Mouse (Mus musculus) myocyte (in vitro differentiated cells): ENCODE measurements around the gene Sebox. TPM values are rescaled to one million over a fixed set of nuclear protein-coding genes. Genes with fewer than 3 reads are reported as not detected.

ENCODE experiments used
- H3K27me3 ChIP-seq: one replicate; pipeline ENCODE4 v1.6.1; 2011; ENCODE audit not compliant: control insufficient read depth, insufficient read depth, insufficient read length
- H3K36me3 ChIP-seq: one replicate; pipeline ENCODE4 v1.6.1; 2011; ENCODE audit not compliant: control insufficient read depth, insufficient read depth
- H3K4me2 ChIP-seq: one replicate; pipeline ENCODE4 v1.6.1; 2011; ENCODE audit warnings: low read depth, control low read depth
- H3K4me3 ChIP-seq: one replicate; pipeline ENCODE4 v1.5.1; 2011; ENCODE audit warnings: mild to moderate bottlenecking, control low read depth, moderate library complexity
- H3K79me2 ChIP-seq: one replicate; pipeline ENCODE4 v1.6.1; 2011; ENCODE audit not compliant: control insufficient read depth, insufficient read depth
- H3ac ChIP-seq: one replicate; pipeline ENCODE4 v1.6.1; 2011; ENCODE audit not compliant: control insufficient read depth, insufficient read length
- CEBPB ChIP-seq: IDR thresholded peaks from 2 replicates; pipeline ENCODE4 v1.6.1; 2011; ENCODE audit warnings: mild to moderate bottlenecking, moderate library complexity; ENCODE audit not compliant: poor library complexity, insufficient read depth, severe bottlenecking
- E2F4 ChIP-seq: IDR thresholded peaks from one replicate; pipeline ENCODE4 v1.6.1; 2011; ENCODE audit warnings: mild to moderate bottlenecking, control low read depth, moderate library complexity; ENCODE audit not compliant: insufficient read depth
- MAX ChIP-seq: IDR thresholded peaks from one replicate; pipeline ENCODE4 v1.6.1; 2011; ENCODE audit warnings: low read depth, mild to moderate bottlenecking, control low read depth
- MYOD1 ChIP-seq, 3 experiments: IDR thresholded peaks; one replicate each; pipeline ENCODE4 v1.6.1; 2011; ENCODE audit warnings: control low read depth in 2 of 3, low read depth in 2 of 3, mild to moderate bottlenecking in 2 of 3, moderate library complexity in 1 of 3; ENCODE audit not compliant: insufficient read length in 2 of 3, control insufficient read depth in 1 of 3
- MYOG ChIP-seq, 3 experiments: IDR thresholded peaks; one replicate each; pipeline ENCODE4 v1.6.1; 2011; ENCODE audit warnings: control low read depth in 2 of 3, low read depth in 2 of 3, mild to moderate bottlenecking in 2 of 3; ENCODE audit not compliant: insufficient read length in 2 of 3, control insufficient read depth in 1 of 3, insufficient read depth in 1 of 3
- POLR2A ChIP-seq: IDR thresholded peaks from one replicate; pipeline ENCODE4 v1.6.1; 2011; ENCODE audit warnings: low read depth, mild to moderate bottlenecking, control low read depth, moderate library complexity; ENCODE audit not compliant: insufficient read length
- POLR2AphosphoS2 ChIP-seq: IDR thresholded peaks from one replicate; pipeline ENCODE4 v1.6.1; 2011; ENCODE audit warnings: low read depth, control low read depth; ENCODE audit not compliant: insufficient read length
- REST ChIP-seq: IDR thresholded peaks from one replicate; pipeline ENCODE4 v1.6.1; 2011; ENCODE audit warnings: mild to moderate bottlenecking, control low read depth, moderate library complexity; ENCODE audit not compliant: insufficient read depth, insufficient read length
- SRF ChIP-seq: IDR thresholded peaks from one replicate; pipeline ENCODE4 v1.6.1; 2011; ENCODE audit warnings: low read depth; ENCODE audit not compliant: control insufficient read depth, insufficient read length
- TCF12 ChIP-seq: IDR thresholded peaks from one replicate; pipeline ENCODE4 v1.6.1; 2011; ENCODE audit warnings: mild to moderate bottlenecking, control low read depth; ENCODE audit not compliant: poor library complexity, insufficient read depth, severe bottlenecking
- TCF3 ChIP-seq: IDR thresholded peaks from one replicate; pipeline ENCODE4 v1.6.1; 2011; ENCODE audit warnings: low read depth, control low read depth; ENCODE audit not compliant: insufficient read length
- USF1 ChIP-seq: IDR thresholded peaks from one replicate; pipeline ENCODE4 v1.6.1; 2011; ENCODE audit warnings: low read depth, mild to moderate bottlenecking, control low read depth, moderate library complexity
- polyA plus RNA-seq: library from polyadenylated mRNA; unstranded; fragments of >200 nt; fragmentation: generic; extraction: Trizol; gene quantifications from one replicate; pipeline ENCODE4 v1.2.1, GENCODE M21; 2012; ENCODE audit warnings: missing spikeins

The Sebox gene
- polyA plus RNA-seq, 1 experiment: not detected

- Histone ChIP-seq H3ac (peak overlapping the region; percentile 75), H3K79me2 (no peaks in the 10 kb centered on the region), H3K4me2 (peak overlapping the region; percentile 90), H3K36me3 (no peaks in the 10 kb centered on the region), H3K4me3 (peak overlapping the region; percentile 54), H3K27me3 (no peaks in the 10 kb centered on the region)
- no peak for TF ChIP-seq USF1
- no peak for TF ChIP-seq TCF12
- TF ChIP-seq TCF3: no peak
- TF ChIP-seq POLR2AphosphoS2: no peak
- no peak for TF ChIP-seq CEBPB
- TF ChIP-seq POLR2A: no peak
- no peak for TF ChIP-seq MAX
- no peak for TF ChIP-seq MYOG (IDR thresholded peaks at IDR 0.05; ENCODE audit: control insufficient read depth in 1 of 3, insufficient read depth in 1 of 3, insufficient read length in 2 of 3, low read depth in 2 of 3)
- no peak for TF ChIP-seq REST
- TF ChIP-seq E2F4: no peak
- no peak for TF ChIP-seq MYOD1 (IDR thresholded peaks at IDR 0.05; ENCODE audit: control insufficient read depth in 1 of 3, insufficient read length in 2 of 3, low read depth in 2 of 3)
- TF ChIP-seq SRF: no peak
Observed at GRCm38 (mm10) chr11:78466242-78466912, 36.9 kb upstream of the Sebox start.

- no peak overlapping the region for H3K4me3 ChIP-seq
- H3ac ChIP-seq: no peak overlapping the region
- H3K36me3 ChIP-seq: no peaks in the 10 kb centered on the region
- TF ChIP-seq POLR2AphosphoS2: no peak
- no peak for TF ChIP-seq MYOD1 (IDR thresholded peaks at IDR 0.05; ENCODE audit: control insufficient read depth in 1 of 3, insufficient read length in 2 of 3, low read depth in 2 of 3)
- no peak for TF ChIP-seq TCF3
- no peak for TF ChIP-seq MYOG (IDR thresholded peaks at IDR 0.05; ENCODE audit: control insufficient read depth in 1 of 3, insufficient read depth in 1 of 3, insufficient read length in 2 of 3, low read depth in 2 of 3)
- TF ChIP-seq MAX: no peak
- TF ChIP-seq POLR2A: no peak
- TF ChIP-seq REST: no peak
- no peak for TF ChIP-seq USF1
- TF ChIP-seq TCF12: no peak
- TF ChIP-seq E2F4: no peak
- TF ChIP-seq SRF: no peak
- no peak for TF ChIP-seq CEBPB
- H3K4me2 ChIP-seq: no peak overlapping the region
- no peaks in the 10 kb centered on the region for H3K27me3 ChIP-seq
- no peaks in the 10 kb centered on the region for H3K79me2 ChIP-seq
Observed at GRCm38 (mm10) chr11:78467515-78467914, 35.7 kb upstream of the Sebox start.

DNA sequence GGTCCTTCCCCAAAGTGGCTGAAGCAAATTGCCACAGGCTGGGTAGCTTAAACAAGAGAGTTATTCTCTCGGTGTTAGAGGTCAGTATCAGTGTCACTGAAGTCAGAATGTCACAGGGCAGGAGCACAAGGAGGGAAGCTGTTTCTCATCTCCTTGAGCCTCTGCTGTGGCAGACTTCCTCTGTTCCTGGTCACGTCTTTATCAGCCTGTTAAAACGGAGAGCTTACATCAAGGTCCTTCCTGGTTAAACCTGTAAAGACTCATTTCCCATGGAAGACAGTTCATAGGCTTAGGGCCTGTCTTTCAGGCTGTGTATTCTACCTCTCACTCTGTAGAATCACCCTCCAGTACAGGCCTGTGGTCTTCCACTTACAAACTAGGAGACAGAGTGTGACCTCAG is 35.3 kb upstream of the Sebox start:
- H3K36me3 ChIP-seq: no peaks in the 10 kb centered on the region
- no peak overlapping the region for H3ac ChIP-seq
- no peaks in the 10 kb centered on the region for H3K27me3 ChIP-seq
- TF ChIP-seq REST (no peak), TCF12 (no peak), CEBPB (no peak), USF1 (no peak), SRF (no peak), TCF3 (no peak), MYOG (IDR thresholded peaks at IDR 0.05; ENCODE audit: control insufficient read depth in 1 of 3, insufficient read depth in 1 of 3, insufficient read length in 2 of 3, low read depth in 2 of 3) (no peak), POLR2AphosphoS2 (no peak), POLR2A (no peak), MAX (no peak), E2F4 (no peak), MYOD1 (IDR thresholded peaks at IDR 0.05; ENCODE audit: control insufficient read depth in 1 of 3, insufficient read length in 2 of 3, low read depth in 2 of 3) (no peak)
- no peaks in the 10 kb centered on the region for H3K79me2 ChIP-seq
- no peak overlapping the region for H3K4me3 ChIP-seq
- H3K4me2 ChIP-seq: no peak overlapping the region

DNA sequence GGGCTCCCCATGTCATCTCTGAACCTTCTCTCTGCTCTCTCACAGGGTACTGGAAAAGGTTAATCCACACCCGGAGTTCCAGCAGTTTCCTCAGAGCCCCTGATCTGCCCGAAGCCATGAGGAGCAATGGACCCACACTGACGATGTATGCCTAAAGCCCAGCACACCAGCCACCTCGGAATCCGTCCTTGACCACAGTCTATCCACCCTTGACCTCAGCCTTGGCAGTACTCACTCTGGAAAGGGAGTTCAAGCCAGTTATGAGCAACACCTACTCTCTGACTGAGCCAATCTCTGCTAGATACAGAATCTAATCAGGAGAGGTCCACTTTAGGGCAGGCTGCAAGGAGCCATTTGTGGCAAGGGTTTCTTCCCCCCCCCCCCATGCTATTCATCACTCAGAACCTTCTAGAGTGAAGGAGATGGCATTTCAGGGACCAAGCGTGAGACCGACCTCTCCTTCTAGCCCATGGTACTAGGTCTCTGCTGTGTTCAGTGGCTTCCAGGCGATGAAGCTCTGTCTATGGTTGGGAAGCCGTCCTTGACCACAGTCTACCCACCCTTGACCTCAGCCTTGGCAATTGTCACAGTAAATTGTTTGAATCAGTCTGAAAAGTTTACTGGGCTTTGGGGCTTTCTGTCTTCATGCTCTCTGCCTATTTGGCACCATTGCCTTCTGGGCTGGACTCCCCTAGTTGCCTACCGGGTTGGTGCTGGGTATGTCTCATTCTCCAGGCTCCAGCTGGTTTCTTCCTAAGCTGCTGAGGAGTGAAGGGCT is 31.7 kb upstream of the Sebox start:
- Histone ChIP-seq H3ac (no peak overlapping the region), H3K27me3 (peaks cover 4% of the 10 kb centered on the region), H3K4me3 (no peak overlapping the region), H3K4me2 (no peak overlapping the region), H3K36me3 (no peaks in the 10 kb centered on the region), H3K79me2 (no peaks in the 10 kb centered on the region)
- TF ChIP-seq SRF (no peak), POLR2AphosphoS2 (no peak), MAX (no peak), TCF12 (no peak), MYOG (IDR thresholded peaks at IDR 0.05; ENCODE audit: control insufficient read depth in 1 of 3, insufficient read depth in 1 of 3, insufficient read length in 2 of 3, low read depth in 2 of 3) (no peak), REST (no peak), E2F4 (no peak), POLR2A (no peak), USF1 (no peak), CEBPB (no peak), TCF3 (no peak), MYOD1 (IDR thresholded peaks at IDR 0.05; ENCODE audit: control insufficient read depth in 1 of 3, insufficient read length in 2 of 3, low read depth in 2 of 3) (no peak)
